Mouse (Mus musculus): Measurements from ENCODE around the gene Ska2. TPM values are rescaled to one million over a fixed set of nuclear protein-coding genes. Genes with fewer than 3 reads are reported as not detected.

Ska2 gene
- total RNA-seq (2021): 10 to 100 TPM; 12.7 to 14.4 TPM
- long read RNA-seq, experiment 1, partial matches to known transcripts: 0 of 5 reads
- long read RNA-seq, experiment 1, other reads (novel, unspliced or antisense): 3 of 5 reads
- long read RNA-seq, experiment 2, partial matches to known transcripts: 1 of 3 reads
- long read RNA-seq, experiment 2, other reads (novel, unspliced or antisense): 0 of 3 reads

- peak; percentile 91 to 94 for DNase-seq (ENCODE audit: low spot score in 2 of 2)
These were observed at the start of gene Ska2 for GRCm38 (mm10) chr11:87108755-87109518. Gene Ska2 (plus strand): TSS chr11:87109234.

GRCm38 (mm10) chr11:87060410-87060809 is 48.6 kb upstream of the Ska2 start:
- DNase-seq (ENCODE audit: low spot score in 2 of 2): no peak

GRCm38 (mm10) chr11:87062087-87062486 is 46.9 kb upstream of the Ska2 start:
- no peak for DNase-seq (ENCODE audit: low spot score in 2 of 2)

- peak; percentile 6 to 44 for DNase-seq (ENCODE audit: low spot score in 2 of 2)
These were observed 35.6 kb upstream of the Ska2 start for GRCm38 (mm10) chr11:87073343-87073865.

- DNase-seq (ENCODE audit: low spot score in 2 of 2): peak; percentile 73
These were observed 35.1 kb upstream of the Ska2 start, which contains the start of gene Gdpd1 for GRCm38 (mm10) chr11:87073866-87074440. Gene Gdpd1 (minus strand): TSS chr11:87074062.

- no peak for DNase-seq (ENCODE audit: low spot score in 2 of 2)
These were observed 25.3 kb upstream of the Ska2 start for GRCm38 (mm10) chr11:87083712-87084111.

GRCm38 (mm10) chr11:87085461-87085860 is 23.6 kb upstream of the Ska2 start:
- no peak for DNase-seq (ENCODE audit: low spot score in 2 of 2)

GRCm38 (mm10) chr11:87086290-87086984 is 22.6 kb upstream of the Ska2 start, which contains the start of gene Smg8:
Gene Smg8 (minus strand): TSS chr11:87086774.
- peak; percentile 57 to 67 for DNase-seq (ENCODE audit: low spot score in 2 of 2)

- DNase-seq (ENCODE audit: low spot score in 2 of 2): no peak
These were observed 21.9 kb upstream of the Ska2 start for GRCm38 (mm10) chr11:87087142-87087541.

- no peak for DNase-seq (ENCODE audit: low spot score in 2 of 2)
These were observed 652 bp upstream of the Ska2 start, which contains the start of gene Prr11 for GRCm38 (mm10) chr11:87108409-87108754. Gene Prr11 (minus strand): TSS chr11:87108708.

GRCm38 (mm10) chr11:87109519-87110171 is 611 bp downstream of the Ska2 start:
- no peak for DNase-seq (ENCODE audit: low spot score in 2 of 2)

- DNase-seq (ENCODE audit: low spot score in 2 of 2): no peak
These were observed 1.3 kb downstream of the Ska2 start for GRCm38 (mm10) chr11:87110172-87110909.

GRCm38 (mm10) chr11:87121864-87122263 is 12.8 kb downstream of the Ska2 start:
- no peak for DNase-seq (ENCODE audit: low spot score in 2 of 2)

- no peak for DNase-seq (ENCODE audit: low spot score in 2 of 2)
These were observed 16.5 kb downstream of the Ska2 start for GRCm38 (mm10) chr11:87125562-87125961.

- DNase-seq (ENCODE audit: low spot score in 2 of 2): no peak
These were observed 17.3 kb downstream of the Ska2 start for GRCm38 (mm10) chr11:87126281-87126823.

- DNase-seq (ENCODE audit: low spot score in 2 of 2): peak; percentile 64
These were observed 18.1 kb downstream of the Ska2 start, which contains the start of gene Trim37 for GRCm38 (mm10) chr11:87126824-87127816. Gene Trim37 (plus strand): TSS chr11:87127077.

GRCm38 (mm10) chr11:87136233-87136632 is 27.2 kb downstream of the Ska2 start:
- no peak for DNase-seq (ENCODE audit: low spot score in 2 of 2)

- no peak for DNase-seq (ENCODE audit: low spot score in 2 of 2)
These were observed 49.0 kb downstream of the Ska2 start for GRCm38 (mm10) chr11:87158012-87158411.
